Mouse (Mus musculus) cortical plate, adult 2 months (tissue): ENCODE measurements around the gene Zbtb16. TPM values are rescaled to one million over a fixed set of nuclear protein-coding genes. Genes with fewer than 3 reads are reported as not detected.

ENCODE experiments used
- H3K27ac ChIP-seq: fragments of 200-500 bp; 2 replicates; pipeline ENCODE4 v1.5.1; 2012; ENCODE audit warnings: low read length, control low read depth, inconsistent platforms; ENCODE audit not compliant: insufficient read depth
- H3K4me1 ChIP-seq: fragments of 200-500 bp; 2 replicates; pipeline ENCODE4 v1.6.1; 2011; ENCODE audit warnings: low read length; ENCODE audit not compliant: control insufficient read depth, insufficient read depth
- H3K4me3 ChIP-seq: fragments of 200-500 bp; 2 replicates; pipeline ENCODE4 v1.5.1; 2011; ENCODE audit warnings: mild to moderate bottlenecking, low read length, control low read depth; ENCODE audit not compliant: insufficient read depth
- CTCF ChIP-seq: fragments of 200-500 bp; IDR thresholded peaks from 2 replicates; pipeline ENCODE4 v1.5.1; 2011; ENCODE audit warnings: mild to moderate bottlenecking, control low read depth, low read length; ENCODE audit not compliant: insufficient read depth; ENCODE audit errors: extremely low read depth
- POLR2A ChIP-seq: fragments of 200-500 bp; IDR thresholded peaks from 2 replicates; pipeline ENCODE4 v1.6.1; 2011; ENCODE audit warnings: mild to moderate bottlenecking, low read length, control low read depth; ENCODE audit not compliant: insufficient read depth; ENCODE audit errors: extremely low read depth
- polyA plus RNA-seq: library from polyadenylated mRNA; depleted of rRNA; stranded (reverse); fragments of >200 nt; gene quantifications from 2 replicates; pipeline ENCODE4 v1.2.3, GENCODE M21; 2012; rRNA removed

Zbtb16 gene
- polyA plus RNA-seq, 1 experiment: 22.0 TPM

GRCm38 (mm10) chr9:48613221-48613620 lies 222.8 kb downstream of the Zbtb16 start:
- Histone ChIP-seq H3K4me1 (no peaks in the 10 kb centered on the region), H3K27ac (no peak overlapping the region), H3K4me3 (no peak overlapping the region)
- TF ChIP-seq CTCF (no peak), POLR2A (no peak)

- no peak overlapping the region for H3K4me3 ChIP-seq
- no peak for TF ChIP-seq CTCF
- TF ChIP-seq POLR2A: no peak
- H3K27ac ChIP-seq: no peak overlapping the region
- H3K4me1 ChIP-seq: no peaks in the 10 kb centered on the region
Observed at GRCm38 (mm10) chr9:48612542-48612941, 223.5 kb downstream of the Zbtb16 start.

- Histone ChIP-seq H3K27ac (no peak overlapping the region), H3K4me1 (no peaks in the 10 kb centered on the region), H3K4me3 (no peak overlapping the region)
- no peak for TF ChIP-seq CTCF
Observed at GRCm38 (mm10) chr9:48611032-48611431, 225.0 kb downstream of the Zbtb16 start.

GRCm38 (mm10) chr9:48609734-48610133 lies 226.3 kb downstream of the Zbtb16 start:
- Histone ChIP-seq H3K4me1 (no peaks in the 10 kb centered on the region), H3K4me3 (no peak overlapping the region), H3K27ac (no peak overlapping the region)
- TF ChIP-seq CTCF: no peak
- TF ChIP-seq POLR2A: no peak

- TF ChIP-seq CTCF (no peak), POLR2A (no peak)
- H3K4me1 ChIP-seq: no peaks in the 10 kb centered on the region
- H3K27ac ChIP-seq: no peak overlapping the region
- no peak overlapping the region for H3K4me3 ChIP-seq
Observed at GRCm38 (mm10) chr9:48607417-48607816, 228.6 kb downstream of the Zbtb16 start.

GRCm38 (mm10) chr9:48606171-48606570 lies 229.9 kb downstream of the Zbtb16 start:
- no peak overlapping the region for H3K4me3 ChIP-seq
- TF ChIP-seq POLR2A (no peak), CTCF (no peak)
- no peaks in the 10 kb centered on the region for H3K4me1 ChIP-seq
- no peak overlapping the region for H3K27ac ChIP-seq

GRCm38 (mm10) chr9:48605697-48606096 lies 230.3 kb downstream of the Zbtb16 start:
- H3K27ac ChIP-seq: no peak overlapping the region
- no peak overlapping the region for H3K4me3 ChIP-seq
- no peak for TF ChIP-seq CTCF
- no peak for TF ChIP-seq POLR2A
- H3K4me1 ChIP-seq: peaks cover 3% of the 10 kb centered on the region; the same call in 1 of the 2 replicates

GRCm38 (mm10) chr9:48604939-48605598 lies 231.0 kb downstream of the Zbtb16 start, which contains the start of gene Nnmt:
TSS of gene Nnmt (minus strand) at chr9:48605153.
- Histone ChIP-seq H3K4me1 (peaks cover 3% of the 10 kb centered on the region; the same call in 1 of the 2 replicates), H3K4me3 (no peak within 1 kb of the TSS), H3K27ac (no peak within 1 kb of the TSS)
- TF ChIP-seq POLR2A (no peak), CTCF (no peak)

Other genes starting within 250 kb of the Zbtb16 start
- 0.35 and 0.51 TPM in 2 replicates for gene Nnmt, start 231.1 kb downstream of the Zbtb16 start, polyA plus RNA-seq
- 6.8 and 7.1 TPM in 2 replicates for gene Htr3a, start 74.9 kb upstream of the Zbtb16 start, polyA plus RNA-seq
- gene Htr3b, start 128.8 kb upstream of the Zbtb16 start, polyA plus RNA-seq: not detected in 2 replicates
- gene Usp28, start 149.2 kb upstream of the Zbtb16 start, polyA plus RNA-seq: 75.1 and 75.8 TPM in 2 replicates
- gene Zw10, start 219.4 kb upstream of the Zbtb16 start, polyA plus RNA-seq: 22.1 and 22.6 TPM in 2 replicates
- 2.2 and 2.8 TPM in 2 replicates for gene Tmprss5, start 245.0 kb upstream of the Zbtb16 start, polyA plus RNA-seq